Mouse (Mus musculus): ENCODE data around the gene Mrpl21. TPM values are rescaled to one million over a fixed set of nuclear protein-coding genes. Genes with fewer than 3 reads are reported as not detected.
A peak's percentile ranks its signal among the peaks of the same experiment; 100 is the strongest.

Gene Mrpl21
- total and polyA plus RNA-seq, 3 experiments = 145 to 159 TPM; not detected in 1

DNA sequence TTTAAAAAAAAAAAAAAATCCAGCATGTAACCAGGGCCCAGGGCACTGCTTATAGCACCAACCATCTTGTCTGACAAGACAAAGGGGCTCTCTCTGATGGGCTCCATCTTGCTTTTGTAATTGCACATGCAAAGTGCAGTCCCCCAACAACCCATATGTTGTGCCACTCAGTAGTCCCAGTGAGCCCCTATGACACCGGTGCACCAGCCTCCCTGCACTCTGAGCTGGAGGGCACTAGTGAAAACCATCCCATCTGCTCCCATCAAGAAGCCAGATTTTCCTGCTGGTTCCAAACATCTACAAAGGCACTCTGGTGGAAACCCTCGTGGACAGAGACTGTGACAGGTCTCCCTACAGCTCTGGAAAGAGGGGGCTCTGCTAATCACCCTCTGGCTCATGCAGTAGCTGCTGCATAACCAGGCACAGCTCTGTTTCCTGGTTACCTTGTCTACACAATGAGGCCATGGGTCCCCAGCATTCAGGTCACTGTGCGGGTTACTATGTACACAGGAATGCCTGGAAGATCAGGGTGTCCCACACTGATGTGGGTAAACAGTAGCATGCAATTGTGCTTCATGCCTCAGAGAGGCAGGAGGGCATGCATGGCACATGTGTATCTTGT is 6.8 kb upstream of the Mrpl21 start:
- peaks cover 1% of the 10 kb centered on the region; the same call in 1 of the 2 replicates for H3K79me2 ChIP-seq (ENCODE audit: control insufficient read depth, insufficient read depth, low read length, poor library complexity)
- H3K4me3 ChIP-seq (ENCODE audit: control insufficient read depth in 1 of 2, insufficient read depth in 1 of 2, low read depth in 2 of 2, low read length in 2 of 2) = no peak overlapping the region
- H3K36me3 ChIP-seq (ENCODE audit: control insufficient read depth in 1 of 2, insufficient read depth in 2 of 2, low read length in 2 of 2) = peaks cover 0 to 1% of the 10 kb centered on the region in 2 experiments; a peak in 1 of 4 replicates
- H3K9me3 ChIP-seq (replicated peaks; ENCODE audit: insufficient read depth, low read length) = no peaks in the 10 kb centered on the region
- H3K27me3 ChIP-seq (ENCODE audit: control insufficient read depth in 1 of 2, insufficient read depth in 2 of 2, low read length in 2 of 2) = no peaks in the 10 kb centered on the region
- DNase-seq (ENCODE audit: low read depth, low spot score) = no peak
- no peaks in the 10 kb centered on the region for H3K4me1 ChIP-seq (ENCODE audit: control insufficient read depth in 1 of 2, insufficient read depth in 2 of 2, low read length in 2 of 2)
- H3K9ac ChIP-seq (ENCODE audit: control insufficient read depth, low read depth, low read length, poor library complexity, severe bottlenecking) = no peak overlapping the region
- H3K27ac ChIP-seq (ENCODE audit: control insufficient read depth, low read depth, low read length) = no peak overlapping the region
- TF ChIP-seq TCF12 (IDR thresholded peaks at IDR 0.05; ENCODE audit: low read depth, low read length) (no peak), POLR2A (IDR thresholded peaks at IDR 0.05; ENCODE audit: control insufficient read depth in 1 of 2, insufficient read depth in 1 of 2, low read depth in 1 of 2, low read length in 2 of 2, poor library complexity in 1 of 2) (no peak), MXI1 (IDR thresholded peaks at IDR 0.05; ENCODE audit: low read depth, low read length) (no peak), POLR2AphosphoS5 (IDR thresholded peaks at IDR 0.05; ENCODE audit: borderline replicate concordance, low read depth, low read length) (no peak)

DNA sequence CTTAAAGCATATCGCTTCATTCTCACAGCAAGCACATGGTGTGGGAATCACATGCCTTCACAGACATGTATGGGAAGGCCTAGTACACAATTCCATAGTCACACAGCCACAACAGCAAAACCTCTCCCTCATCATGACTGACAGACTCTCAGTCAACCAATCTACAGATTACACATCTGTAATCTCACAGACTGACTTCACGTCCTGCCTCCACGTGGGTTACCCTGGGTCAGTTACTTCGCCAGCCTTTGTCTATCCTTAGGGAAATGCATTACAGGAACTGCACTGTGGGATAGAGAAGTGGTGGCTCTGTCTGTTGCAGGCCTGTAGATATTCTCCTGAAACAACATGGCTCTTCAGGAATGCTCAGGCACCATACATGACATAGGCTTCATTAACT is 815 bp upstream of the Mrpl21 start:
- Histone ChIP-seq H3K27me3 (ENCODE audit: control insufficient read depth in 1 of 2, insufficient read depth in 2 of 2, low read length in 2 of 2) (no peaks in the 10 kb centered on the region), H3K36me3 (ENCODE audit: control insufficient read depth in 1 of 2, insufficient read depth in 2 of 2, low read length in 2 of 2) (peaks cover 0 to 11% of the 10 kb centered on the region in 2 experiments; a peak in 2 of 4 replicates), H3K4me1 (ENCODE audit: control insufficient read depth in 1 of 2, insufficient read depth in 2 of 2, low read length in 2 of 2) (peaks cover 0 to 14% of the 10 kb centered on the region in 2 experiments; a peak in 3 of 4 replicates)

DNA sequence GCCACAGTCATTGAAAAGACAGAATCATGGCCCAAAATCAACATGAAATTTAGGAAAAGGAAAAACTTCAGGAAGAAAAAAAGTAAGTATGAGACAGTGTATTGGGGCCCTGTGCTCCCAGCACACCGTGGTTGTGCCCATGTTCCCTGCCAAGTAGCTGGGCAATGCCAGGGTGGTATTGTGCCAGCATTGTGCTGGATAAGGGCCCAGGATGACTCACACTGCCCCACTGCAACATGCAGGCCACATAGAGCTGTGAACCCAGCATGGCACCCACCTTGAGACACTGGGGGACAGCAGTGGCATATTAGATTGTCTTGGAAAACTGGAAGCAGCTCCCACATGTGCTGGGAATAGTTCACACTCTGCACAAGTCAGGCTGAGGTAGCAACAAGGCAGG is 6.3 kb downstream of the Mrpl21 start:
- Histone ChIP-seq H3K9ac (ENCODE audit: control insufficient read depth, low read depth, low read length, poor library complexity, severe bottlenecking) (no peak overlapping the region), H3K4me3 (ENCODE audit: control insufficient read depth in 1 of 2, insufficient read depth in 1 of 2, low read depth in 2 of 2, low read length in 2 of 2) (no peak overlapping the region), H3K79me2 (ENCODE audit: control insufficient read depth, insufficient read depth, low read length, poor library complexity) (peaks cover 6% of the 10 kb centered on the region), H3K4me1 (ENCODE audit: control insufficient read depth in 1 of 2, insufficient read depth in 2 of 2, low read length in 2 of 2) (no peaks in the 10 kb centered on the region), H3K36me3 (ENCODE audit: control insufficient read depth in 1 of 2, insufficient read depth in 2 of 2, low read length in 2 of 2) (peaks cover 1 to 3% of the 10 kb centered on the region in 2 experiments; a peak in 2 of 4 replicates), H3K27me3 (ENCODE audit: control insufficient read depth in 1 of 2, insufficient read depth in 2 of 2, low read length in 2 of 2) (no peaks in the 10 kb centered on the region), H3K27ac (ENCODE audit: control insufficient read depth, low read depth, low read length) (no peak overlapping the region), H3K9me3 (replicated peaks; ENCODE audit: insufficient read depth, low read length) (no peaks in the 10 kb centered on the region)
- TF ChIP-seq POLR2AphosphoS2 (IDR thresholded peaks at IDR 0.05; ENCODE audit: low read length) (no peak), JUND (IDR thresholded peaks at IDR 0.05; ENCODE audit: low read depth, low read length) (no peak), MAZ (IDR thresholded peaks at IDR 0.05; ENCODE audit: low read depth, low read length) (no peak), SMC3 (IDR thresholded peaks at IDR 0.05; ENCODE audit: low read depth, low read length) (no peak), ZKSCAN1 (IDR thresholded peaks at IDR 0.05; ENCODE audit: low read depth, low read length) (no peak), TAL1 (IDR thresholded peaks at IDR 0.05; ENCODE audit: low read length) (no peak)
- DNase-seq (ENCODE audit: low read depth, low spot score) = no peak

More for the DNA sequence above, 815 bp upstream of the Mrpl21 start:
- peak overlapping the region; percentile 90 to 99 for H3K4me3 ChIP-seq (ENCODE audit: control insufficient read depth in 1 of 2, insufficient read depth in 1 of 2, low read depth in 2 of 2, low read length in 2 of 2)
- peak; percentile 41 for DNase-seq (ENCODE audit: low read depth, low spot score)
- H3K9me3 ChIP-seq (replicated peaks; ENCODE audit: insufficient read depth, low read length) = no peaks in the 10 kb centered on the region
- no peak overlapping the region for H3K27ac ChIP-seq (ENCODE audit: control insufficient read depth, low read depth, low read length)
- TF ChIP-seq MEF2A (IDR thresholded peaks at IDR 0.05; ENCODE audit: extremely low read depth, insufficient replicate concordance, low read depth, low read length, poor library complexity, severe bottlenecking) (no peak), MAX (IDR thresholded peaks at IDR 0.05; ENCODE audit: low read length) (peak; percentile 61), ETS1 (IDR thresholded peaks at IDR 0.05; ENCODE audit: low read depth, low read length) (no peak), ZC3H11A (IDR thresholded peaks at IDR 0.05; ENCODE audit: low read depth, low read length) (no peak), MXI1 (IDR thresholded peaks at IDR 0.05; ENCODE audit: low read depth, low read length) (peak; percentile 63), HCFC1 (IDR thresholded peaks at IDR 0.05; ENCODE audit: low read depth, low read length) (0 out of 2 replicates have a peak, but pooled peaks have one; percentile 24), MYC (IDR thresholded peaks at IDR 0.05; ENCODE audit: low read depth, low read length) (peak; percentile 45; the same call in 1 of the 2 replicates), TAL1 (IDR thresholded peaks at IDR 0.05; ENCODE audit: low read length) (no peak), ZKSCAN1 (IDR thresholded peaks at IDR 0.05; ENCODE audit: low read depth, low read length) (no peak)
- H3K9ac ChIP-seq (ENCODE audit: control insufficient read depth, low read depth, low read length, poor library complexity, severe bottlenecking) = peak overlapping the region; percentile 97
- H3K79me2 ChIP-seq (ENCODE audit: control insufficient read depth, insufficient read depth, low read length, poor library complexity) = peaks cover 32% of the 10 kb centered on the region
